Mouse (Mus musculus): ENCODE data around the gene Stt3b. TPM values are rescaled to one million over a fixed set of nuclear protein-coding genes. Genes with fewer than 3 reads are reported as not detected.
A peak's percentile ranks its signal among the peaks of the same experiment; 100 is the strongest.

Gene Stt3b
- polyA plus RNA-seq, 1 experiment from 2014 or later: 51.5 TPM

GRCm38 (mm10) chr9:115313830-115314229, 3.6 kb upstream of the Stt3b start:
- Histone ChIP-seq H3K4me1 (replicated peaks; ENCODE audit: control insufficient read depth, insufficient read depth, low read length) (no peaks in the 10 kb centered on the region), H3K27ac (ENCODE audit: low read depth, low read length) (peak overlapping the region; percentile 36; the same call in 1 of the 2 replicates), H3K36me3 (ENCODE audit: control insufficient read depth, insufficient read depth) (no peaks in the 10 kb centered on the region), H3K27me3 (replicated peaks; ENCODE audit: control insufficient read depth, insufficient read depth, low read length) (no peaks in the 10 kb centered on the region), H3K4me2 (replicated peaks; ENCODE audit: low read depth) (no peak overlapping the region), H3K9ac (ENCODE audit: low read depth, low read length) (no peak overlapping the region), H3K9me3 (ENCODE audit: control insufficient read depth) (no peaks in the 10 kb centered on the region), H3K4me3 (ENCODE audit: low read depth, low read length) (no peak overlapping the region)
- 77% methylated on average over 5 of the region's 5 CpGs for WGBS
- no peak for TF ChIP-seq CTCF (IDR thresholded peaks at IDR 0.05; ENCODE audit: low read depth)
- ATAC-seq: no peak

- ATAC-seq: no peak
- Histone ChIP-seq H3K27ac (ENCODE audit: low read depth, low read length) (peak overlapping the region; percentile 96; the same call in 1 of the 2 replicates), H3K9me3 (ENCODE audit: control insufficient read depth) (no peaks in the 10 kb centered on the region), H3K27me3 (replicated peaks; ENCODE audit: control insufficient read depth, insufficient read depth, low read length) (no peaks in the 10 kb centered on the region), H3K36me3 (ENCODE audit: control insufficient read depth, insufficient read depth) (no peaks in the 10 kb centered on the region), H3K4me2 (replicated peaks; ENCODE audit: low read depth) (peak overlapping the region; percentile 70), H3K4me3 (ENCODE audit: low read depth, low read length) (peak overlapping the region; percentile 95; the same call in 1 of the 2 replicates), H3K4me1 (replicated peaks; ENCODE audit: control insufficient read depth, insufficient read depth, low read length) (no peaks in the 10 kb centered on the region; the same call in 1 of the 2 replicates), H3K9ac (ENCODE audit: low read depth, low read length) (no peak overlapping the region)
- 4% methylated on average over 5 of the region's 5 CpGs for WGBS
- no peak for TF ChIP-seq CTCF (IDR thresholded peaks at IDR 0.05; ENCODE audit: low read depth)
Measured at GRCm38 (mm10) chr9:115311223-115311520, 951 bp upstream of the Stt3b start.

- peak overlapping the region; percentile 70 for H3K4me2 ChIP-seq (replicated peaks; ENCODE audit: low read depth)
- no peak for TF ChIP-seq CTCF (IDR thresholded peaks at IDR 0.05; ENCODE audit: low read depth)
- H3K4me3 ChIP-seq (ENCODE audit: low read depth, low read length): peak overlapping the region; percentile 95
- H3K36me3 ChIP-seq (ENCODE audit: control insufficient read depth, insufficient read depth): no peaks in the 10 kb centered on the region
- H3K9ac ChIP-seq (ENCODE audit: low read depth, low read length): peak overlapping the region; percentile 76
- H3K27me3 ChIP-seq (replicated peaks; ENCODE audit: control insufficient read depth, insufficient read depth, low read length): no peaks in the 10 kb centered on the region
- no peaks in the 10 kb centered on the region for H3K9me3 ChIP-seq (ENCODE audit: control insufficient read depth)
- peaks cover 4% of the 10 kb centered on the region for H3K4me1 ChIP-seq (replicated peaks; ENCODE audit: control insufficient read depth, insufficient read depth, low read length)
- WGBS: 2% methylated on average over 27 of the region's 42 CpGs
- peak; percentile 59 for ATAC-seq
- peak overlapping the region; percentile 97 for H3K27ac ChIP-seq (ENCODE audit: low read depth, low read length)
Measured at GRCm38 (mm10) chr9:115309977-115310345, 260 bp downstream of the Stt3b start.

GRCm38 (mm10) chr9:115309381-115309971, 745 bp downstream of the Stt3b start:
- Histone ChIP-seq H3K9ac (ENCODE audit: low read depth, low read length) (peak overlapping the region; percentile 76), H3K27me3 (replicated peaks; ENCODE audit: control insufficient read depth, insufficient read depth, low read length) (no peaks in the 10 kb centered on the region), H3K27ac (ENCODE audit: low read depth, low read length) (peak overlapping the region; percentile 97), H3K4me3 (ENCODE audit: low read depth, low read length) (peak overlapping the region; percentile 95), H3K9me3 (ENCODE audit: control insufficient read depth) (no peaks in the 10 kb centered on the region), H3K4me2 (replicated peaks; ENCODE audit: low read depth) (peak overlapping the region; percentile 70), H3K36me3 (ENCODE audit: control insufficient read depth, insufficient read depth) (no peaks in the 10 kb centered on the region), H3K4me1 (replicated peaks; ENCODE audit: control insufficient read depth, insufficient read depth, low read length) (peaks cover 8% of the 10 kb centered on the region)
- 0 out of 2 replicates have a peak, but pooled peaks have one; percentile 30 for TF ChIP-seq CTCF (IDR thresholded peaks at IDR 0.05; ENCODE audit: low read depth)
- no peak for ATAC-seq
- whole genome bisulfite sequencing: under 1% methylated on average over 54 of the region's 65 CpGs

GRCm38 (mm10) chr9:115308941-115309380, 1.3 kb downstream of the Stt3b start:
- H3K27me3 ChIP-seq (replicated peaks; ENCODE audit: control insufficient read depth, insufficient read depth, low read length): no peaks in the 10 kb centered on the region
- ATAC-seq: no peak
- H3K4me2 ChIP-seq (replicated peaks; ENCODE audit: low read depth): peak overlapping the region; percentile 70
- no peak for TF ChIP-seq CTCF (IDR thresholded peaks at IDR 0.05; ENCODE audit: low read depth)
- no peaks in the 10 kb centered on the region for H3K36me3 ChIP-seq (ENCODE audit: control insufficient read depth, insufficient read depth)
- H3K27ac ChIP-seq (ENCODE audit: low read depth, low read length): peak overlapping the region; percentile 97
- H3K4me3 ChIP-seq (ENCODE audit: low read depth, low read length): peak overlapping the region; percentile 95
- no peaks in the 10 kb centered on the region for H3K9me3 ChIP-seq (ENCODE audit: control insufficient read depth)
- peaks cover 8% of the 10 kb centered on the region for H3K4me1 ChIP-seq (replicated peaks; ENCODE audit: control insufficient read depth, insufficient read depth, low read length)
- WGBS: under 1% methylated on average over 18 of the region's 18 CpGs
- H3K9ac ChIP-seq (ENCODE audit: low read depth, low read length): peak overlapping the region; percentile 76

- 6% methylated on average over 4 of the region's 4 CpGs for WGBS
Measured at GRCm38 (mm10) chr9:115308401-115308800, 1.8 kb downstream of the Stt3b start.

More at GRCm38 (mm10) chr9:115308401-115308800, 1.8 kb downstream of the Stt3b start:
- Histone ChIP-seq H3K4me3 (ENCODE audit: low read depth, low read length) (peak overlapping the region; percentile 95), H3K27ac (ENCODE audit: low read depth, low read length) (no peak overlapping the region), H3K36me3 (ENCODE audit: control insufficient read depth, insufficient read depth) (no peaks in the 10 kb centered on the region), H3K9ac (ENCODE audit: low read depth, low read length) (peak overlapping the region; percentile 76; the same call in 1 of the 2 replicates), H3K4me2 (replicated peaks; ENCODE audit: low read depth) (peak overlapping the region; percentile 70), H3K9me3 (ENCODE audit: control insufficient read depth) (no peaks in the 10 kb centered on the region), H3K4me1 (replicated peaks; ENCODE audit: control insufficient read depth, insufficient read depth, low read length) (peaks cover 8% of the 10 kb centered on the region), H3K27me3 (replicated peaks; ENCODE audit: control insufficient read depth, insufficient read depth, low read length) (no peaks in the 10 kb centered on the region)
- ATAC-seq: no peak
- no peak for TF ChIP-seq CTCF (IDR thresholded peaks at IDR 0.05; ENCODE audit: low read depth)

Data from intestine, postnatal 0 days (tissue).